Mouse (Mus musculus) kidney, adult 2 months (tissue): ENCODE measurements around the gene Nae1.

Experiments used
- CTCF ChIP-seq: fragments of 200-500 bp; conservative IDR thresholded peaks from 2 replicates; pipeline ENCODE4 v1.5.1; 2011; ENCODE audit warnings: low read depth, mild to moderate bottlenecking, control low read depth, low read length, moderate library complexity, mixed read lengths; ENCODE audit not compliant: insufficient read depth, insufficient read length
- POLR2A ChIP-seq: fragments of 200-500 bp; IDR thresholded peaks from one replicate; pipeline ENCODE4 v1.6.1; 2011; ENCODE audit warnings: low read depth, low read length, control low read depth

- TF ChIP-seq CTCF (0 out of 2 replicates have a peak, but pooled peaks have one; percentile 13), POLR2A (no peak)
Observed at GRCm38 (mm10) chr8:104509061-104510006, 25.1 kb downstream of the Nae1 start, which contains the start of gene Terb1.
